Mouse (Mus musculus): ENCODE data around the gene A730061H03Rik. TPM values are rescaled to one million over a fixed set of nuclear protein-coding genes. Genes with fewer than 3 reads are reported as not detected.

Gene A730061H03Rik
- polyA plus RNA-seq, 1 experiment = not detected

GRCm38 (mm10) chr14:55570588-55570987, 10.4 kb upstream of the A730061H03Rik start:
- no peaks in the 10 kb centered on the region for H3K9me3 ChIP-seq
- H3K4me3 ChIP-seq (replicated peaks) = no peak overlapping the region
- no peaks in the 10 kb centered on the region for H3K27me3 ChIP-seq (replicated peaks)
- H3K36me3 ChIP-seq (replicated peaks; ENCODE audit: low read length) = peaks cover 49% of the 10 kb centered on the region
- no peak for TF ChIP-seq GATA1 (IDR thresholded peaks at IDR 0.05; ENCODE audit: borderline replicate concordance, low read length)
- no peak for TF ChIP-seq FLI1 (IDR thresholded peaks at IDR 0.05; ENCODE audit: low read length)
- peaks cover 22% of the 10 kb centered on the region for H3K4me1 ChIP-seq

- no peaks in the 10 kb centered on the region for H3K9me3 ChIP-seq
- no peaks in the 10 kb centered on the region for H3K27me3 ChIP-seq (replicated peaks)
- H3K36me3 ChIP-seq (replicated peaks; ENCODE audit: low read length) = peaks cover 80% of the 10 kb centered on the region
- H3K4me3 ChIP-seq (replicated peaks) = no peak overlapping the region
- TF ChIP-seq FLI1 (IDR thresholded peaks at IDR 0.05; ENCODE audit: low read length) = no peak
- TF ChIP-seq GATA1 (IDR thresholded peaks at IDR 0.05; ENCODE audit: borderline replicate concordance, low read length) = no peak
- peaks cover 21% of the 10 kb centered on the region for H3K4me1 ChIP-seq
These were observed 7.3 kb upstream of the A730061H03Rik start for GRCm38 (mm10) chr14:55567496-55567895.

GRCm38 (mm10) chr14:55565748-55566147, 5.5 kb upstream of the A730061H03Rik start:
- no peaks in the 10 kb centered on the region for H3K27me3 ChIP-seq (replicated peaks)
- H3K36me3 ChIP-seq (replicated peaks; ENCODE audit: low read length) = peaks cover 91% of the 10 kb centered on the region
- H3K9me3 ChIP-seq = no peaks in the 10 kb centered on the region
- H3K4me3 ChIP-seq (replicated peaks) = no peak overlapping the region
- no peak for TF ChIP-seq GATA1 (IDR thresholded peaks at IDR 0.05; ENCODE audit: borderline replicate concordance, low read length)
- peaks cover 22% of the 10 kb centered on the region for H3K4me1 ChIP-seq

GRCm38 (mm10) chr14:55563249-55563648, 3.0 kb upstream of the A730061H03Rik start:
- no peaks in the 10 kb centered on the region for H3K27me3 ChIP-seq (replicated peaks)
- H3K4me3 ChIP-seq (replicated peaks) = no peak overlapping the region
- TF ChIP-seq GATA1 (IDR thresholded peaks at IDR 0.05; ENCODE audit: borderline replicate concordance, low read length) (no peak), FLI1 (IDR thresholded peaks at IDR 0.05; ENCODE audit: low read length) (no peak)
- H3K9me3 ChIP-seq = no peaks in the 10 kb centered on the region
- H3K36me3 ChIP-seq (replicated peaks; ENCODE audit: low read length) = peaks cover 70% of the 10 kb centered on the region
- H3K4me1 ChIP-seq = peaks cover 19% of the 10 kb centered on the region

GRCm38 (mm10) chr14:55561860-55562259, 1.7 kb upstream of the A730061H03Rik start:
- Histone ChIP-seq H3K4me3 (replicated peaks) (peak overlapping the region; percentile 21), H3K36me3 (replicated peaks; ENCODE audit: low read length) (peaks cover 56% of the 10 kb centered on the region), H3K4me1 (peaks cover 33% of the 10 kb centered on the region), H3K27me3 (replicated peaks) (no peaks in the 10 kb centered on the region), H3K9me3 (no peaks in the 10 kb centered on the region)
- no peak for TF ChIP-seq FLI1 (IDR thresholded peaks at IDR 0.05; ENCODE audit: low read length)
- TF ChIP-seq GATA1 (IDR thresholded peaks at IDR 0.05; ENCODE audit: borderline replicate concordance, low read length) = no peak

- Histone ChIP-seq H3K9me3 (no peaks in the 10 kb centered on the region), H3K4me3 (replicated peaks) (peak within 1 kb of the TSS; percentile 97), H3K36me3 (replicated peaks; ENCODE audit: low read length) (peaks cover 35% of the 10 kb centered on the region), H3K4me1 (peaks cover 45% of the 10 kb centered on the region), H3K27me3 (replicated peaks) (no peaks in the 10 kb centered on the region)
- TF ChIP-seq FLI1 (IDR thresholded peaks at IDR 0.05; ENCODE audit: low read length) = peak; percentile 30; the same call in 1 of the 2 replicates
- TF ChIP-seq GATA1 (IDR thresholded peaks at IDR 0.05; ENCODE audit: borderline replicate concordance, low read length) = no peak
These were observed 406 bp downstream of the A730061H03Rik start, which contains the start of gene Dcaf11 for GRCm38 (mm10) chr14:55559799-55560201. Gene Dcaf11 (plus strand): TSS chr14:55560006.

GRCm38 (mm10) chr14:55558740-55559448, 1.3 kb downstream of the A730061H03Rik start:
- H3K9me3 ChIP-seq = no peaks in the 10 kb centered on the region
- H3K4me3 ChIP-seq (replicated peaks) = peak overlapping the region; percentile 97
- H3K4me1 ChIP-seq = peaks cover 50% of the 10 kb centered on the region
- peaks cover 26% of the 10 kb centered on the region for H3K36me3 ChIP-seq (replicated peaks; ENCODE audit: low read length)
- TF ChIP-seq GATA1 (IDR thresholded peaks at IDR 0.05; ENCODE audit: borderline replicate concordance, low read length) (no peak), FLI1 (IDR thresholded peaks at IDR 0.05; ENCODE audit: low read length) (no peak)
- no peaks in the 10 kb centered on the region for H3K27me3 ChIP-seq (replicated peaks)

GRCm38 (mm10) chr14:55557587-55557986, 2.6 kb downstream of the A730061H03Rik start:
- no peaks in the 10 kb centered on the region for H3K9me3 ChIP-seq
- no peak for TF ChIP-seq GATA1 (IDR thresholded peaks at IDR 0.05; ENCODE audit: borderline replicate concordance, low read length)
- TF ChIP-seq FLI1 (IDR thresholded peaks at IDR 0.05; ENCODE audit: low read length) = no peak
- no peaks in the 10 kb centered on the region for H3K27me3 ChIP-seq (replicated peaks)
- H3K36me3 ChIP-seq (replicated peaks; ENCODE audit: low read length) = peaks cover 13% of the 10 kb centered on the region
- peaks cover 55% of the 10 kb centered on the region for H3K4me1 ChIP-seq
- peak overlapping the region; percentile 28 for H3K4me3 ChIP-seq (replicated peaks)

GRCm38 (mm10) chr14:55557003-55557402, 3.2 kb downstream of the A730061H03Rik start:
- peaks cover 52% of the 10 kb centered on the region for H3K4me1 ChIP-seq
- TF ChIP-seq GATA1 (IDR thresholded peaks at IDR 0.05; ENCODE audit: borderline replicate concordance, low read length) = no peak
- no peak for TF ChIP-seq FLI1 (IDR thresholded peaks at IDR 0.05; ENCODE audit: low read length)

GRCm38 (mm10) chr14:55555788-55556187, 4.4 kb downstream of the A730061H03Rik start:
- Histone ChIP-seq H3K36me3 (replicated peaks; ENCODE audit: low read length) (peaks cover under 1% of the 10 kb centered on the region), H3K4me1 (peaks cover 40% of the 10 kb centered on the region), H3K4me3 (replicated peaks) (no peak overlapping the region), H3K27me3 (replicated peaks) (no peaks in the 10 kb centered on the region), H3K9me3 (no peaks in the 10 kb centered on the region)
- TF ChIP-seq GATA1 (IDR thresholded peaks at IDR 0.05; ENCODE audit: borderline replicate concordance, low read length) = no peak
- TF ChIP-seq FLI1 (IDR thresholded peaks at IDR 0.05; ENCODE audit: low read length) = no peak

More at GRCm38 (mm10) chr14:55557003-55557402, 3.2 kb downstream of the A730061H03Rik start:
- H3K4me3 ChIP-seq (replicated peaks) = peak overlapping the region; percentile 77
- H3K9me3 ChIP-seq = no peaks in the 10 kb centered on the region
- H3K36me3 ChIP-seq (replicated peaks; ENCODE audit: low read length) = peaks cover 9% of the 10 kb centered on the region
- H3K27me3 ChIP-seq (replicated peaks) = no peaks in the 10 kb centered on the region
